Mouse (Mus musculus): ENCODE measurements at regions not wholly inside any gene's neighbourhood (a gene's known extent, or its start where the extent isn't known, plus 50 kb on each side); places are given as distances from the start of the nearest gene placed in this dataset.

DNA sequence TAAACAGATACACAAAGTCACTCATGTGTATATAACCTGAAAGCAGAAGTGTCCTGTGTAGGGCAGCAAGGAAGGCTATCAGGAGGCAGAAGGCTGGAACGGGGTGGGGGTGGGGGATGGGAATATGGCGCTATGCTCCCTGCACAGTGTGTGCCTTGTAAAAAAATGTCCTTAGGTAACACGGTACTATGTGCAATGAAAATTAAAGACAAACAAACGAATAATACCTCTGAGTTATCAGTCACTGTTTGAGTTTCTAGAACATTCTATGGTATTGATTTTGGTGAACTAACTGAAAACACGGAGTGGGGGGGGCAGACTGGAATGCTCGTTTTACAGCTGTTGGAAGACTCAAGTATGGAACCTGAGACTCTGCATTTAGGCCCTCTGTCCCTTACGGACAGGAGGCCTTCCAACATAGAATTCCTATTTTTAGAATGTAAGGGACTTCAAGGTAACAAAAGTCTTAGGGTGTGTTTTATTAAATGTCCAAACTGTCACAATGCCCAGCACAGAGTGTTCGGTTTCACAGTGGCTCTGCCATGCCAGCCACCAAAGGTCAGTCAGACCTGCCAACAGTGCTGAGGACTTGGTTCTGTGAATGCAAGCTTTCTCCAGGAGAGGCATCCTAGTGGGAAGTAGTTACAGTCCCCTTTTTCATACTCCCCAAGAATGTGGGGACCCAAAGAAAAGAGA lies 240.6 kb downstream of the Ano6 start:
- no peak overlapping the region for H3K9ac ChIP-seq (ENCODE audit: low read length)
- 88% methylated on average over 8 of the region's 8 CpGs for WGBS

DNA sequence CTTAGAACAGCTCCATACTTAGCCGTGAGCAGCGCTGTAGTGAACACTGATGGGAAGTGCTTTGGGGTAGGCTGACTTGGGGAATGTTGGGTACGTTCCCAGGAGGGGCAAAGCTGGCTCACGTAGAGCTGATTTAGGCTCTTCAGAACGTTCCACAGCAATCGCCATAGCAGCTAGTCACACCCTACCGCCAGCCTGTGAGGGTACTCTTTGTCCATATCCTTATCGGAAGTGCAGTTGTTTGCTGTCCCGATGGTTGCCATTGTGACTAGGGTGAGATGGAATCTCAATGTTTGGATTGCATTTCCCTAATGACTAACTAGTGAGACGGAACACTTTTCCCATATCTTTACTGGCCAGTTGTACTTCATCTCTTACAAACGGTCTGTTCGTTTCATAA lies 244.6 kb downstream of the Ano6 start:
- no peaks in the 10 kb centered on the region for H3K4me1 ChIP-seq (ENCODE audit: control insufficient read depth, insufficient read depth, low read length)
- ATAC-seq (no peak), DNase-seq (ENCODE audit: low spot score) (no peak)
- H3K36me3 ChIP-seq (ENCODE audit: control insufficient read depth, insufficient read depth, low read length) = no peaks in the 10 kb centered on the region
- no peaks in the 10 kb centered on the region for H3K9me3 ChIP-seq (replicated peaks; ENCODE audit: control insufficient read depth, low read length)
- no peaks in the 10 kb centered on the region for H3K27me3 ChIP-seq (replicated peaks; ENCODE audit: control insufficient read depth, insufficient read depth, low read length)
- no peak overlapping the region for H3K9ac ChIP-seq (ENCODE audit: low read length)
- no peak overlapping the region for H3K27ac ChIP-seq (ENCODE audit: low read depth, low read length)
- no peak overlapping the region for H3K4me2 ChIP-seq (ENCODE audit: low read length)
- 79% methylated on average over 12 of the region's 12 CpGs for WGBS
- H3K4me3 ChIP-seq (ENCODE audit: low read depth, low read length) = no peak overlapping the region

More for the DNA sequence above, 240.6 kb downstream of the Ano6 start:
- Histone ChIP-seq H3K27me3 (replicated peaks; ENCODE audit: control insufficient read depth, insufficient read depth, low read length) (no peaks in the 10 kb centered on the region), H3K4me1 (ENCODE audit: control insufficient read depth, insufficient read depth, low read length) (no peaks in the 10 kb centered on the region), H3K36me3 (ENCODE audit: control insufficient read depth, insufficient read depth, low read length) (no peaks in the 10 kb centered on the region), H3K4me2 (ENCODE audit: low read length) (no peak overlapping the region), H3K4me3 (ENCODE audit: low read depth, low read length) (no peak overlapping the region), H3K27ac (ENCODE audit: low read depth, low read length) (no peak overlapping the region), H3K9me3 (replicated peaks; ENCODE audit: control insufficient read depth, low read length) (no peaks in the 10 kb centered on the region)
- no peak for DNase-seq (ENCODE audit: low spot score)
- no peak for ATAC-seq

DNA sequence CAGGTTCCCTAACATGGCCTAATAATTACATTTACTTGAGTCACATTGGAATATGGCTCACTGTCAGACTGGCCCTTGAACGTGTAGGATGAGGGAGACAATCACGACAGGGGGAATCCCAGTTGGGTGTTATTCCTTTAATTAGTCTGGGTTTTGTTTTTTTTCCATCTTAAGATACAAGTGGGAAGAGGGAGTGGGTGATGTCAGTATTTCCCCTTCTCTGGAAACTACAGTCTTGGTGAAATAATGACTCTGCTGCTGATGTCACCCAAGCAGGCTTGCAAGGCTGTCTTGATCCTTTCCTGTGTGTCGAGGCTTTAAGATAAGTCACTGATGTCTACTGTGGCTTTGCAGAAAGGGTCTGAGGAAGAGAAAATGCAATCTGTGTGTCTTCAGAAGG lies 241.8 kb upstream of the Arid2 start:
- no peak overlapping the region for H3K4me2 ChIP-seq (ENCODE audit: low read length)

DNA sequence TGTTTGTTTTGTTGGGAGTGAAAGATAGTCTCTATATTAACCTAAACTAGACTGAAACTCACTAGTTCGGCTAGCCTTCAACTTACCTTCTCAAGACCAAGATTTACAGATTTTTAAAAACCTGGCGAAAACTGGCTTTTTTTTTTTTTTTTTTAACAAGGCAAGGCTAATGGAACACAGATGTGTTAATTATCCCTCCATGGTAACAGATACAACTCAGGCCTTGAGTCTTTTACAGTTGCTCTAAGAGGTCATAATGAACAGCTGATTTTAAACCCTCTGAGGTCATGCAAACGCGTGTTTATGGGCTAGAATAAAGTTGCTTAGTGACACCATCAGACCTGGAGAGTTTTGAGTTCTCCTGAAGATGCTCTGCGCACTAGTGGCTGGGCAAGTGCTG lies 240.7 kb upstream of the Arid2 start:
- H3K36me3 ChIP-seq (ENCODE audit: control insufficient read depth, insufficient read depth, low read length) = no peaks in the 10 kb centered on the region
- no peaks in the 10 kb centered on the region for H3K4me1 ChIP-seq (ENCODE audit: control insufficient read depth, insufficient read depth, low read length)
- no peak overlapping the region for H3K4me3 ChIP-seq (ENCODE audit: low read depth, low read length)
- DNase-seq (ENCODE audit: low spot score) (no peak), ATAC-seq (no peak)
- no peak overlapping the region for H3K9ac ChIP-seq (ENCODE audit: low read length)
- H3K4me2 ChIP-seq (ENCODE audit: low read length) = no peak overlapping the region
- 90% methylated on average over 5 of the region's 5 CpGs for WGBS
- no peak overlapping the region for H3K27ac ChIP-seq (ENCODE audit: low read depth, low read length)
- no peaks in the 10 kb centered on the region for H3K9me3 ChIP-seq (replicated peaks; ENCODE audit: control insufficient read depth, low read length)
- no peaks in the 10 kb centered on the region for H3K27me3 ChIP-seq (replicated peaks; ENCODE audit: control insufficient read depth, insufficient read depth, low read length)

More for the DNA sequence above, 241.8 kb upstream of the Arid2 start:
- H3K4me3 ChIP-seq (ENCODE audit: low read depth, low read length) = no peak overlapping the region
- ATAC-seq = no peak
- no peaks in the 10 kb centered on the region for H3K9me3 ChIP-seq (replicated peaks; ENCODE audit: control insufficient read depth, low read length)
- WGBS = 81% methylated on average over 3 of the region's 3 CpGs
- no peak for DNase-seq (ENCODE audit: low spot score)
- H3K27ac ChIP-seq (ENCODE audit: low read depth, low read length) = no peak overlapping the region
- H3K4me1 ChIP-seq (ENCODE audit: control insufficient read depth, insufficient read depth, low read length) = no peaks in the 10 kb centered on the region
- H3K27me3 ChIP-seq (replicated peaks; ENCODE audit: control insufficient read depth, insufficient read depth, low read length) = no peaks in the 10 kb centered on the region
- H3K9ac ChIP-seq (ENCODE audit: low read length) = no peak overlapping the region
- no peaks in the 10 kb centered on the region for H3K36me3 ChIP-seq (ENCODE audit: control insufficient read depth, insufficient read depth, low read length)

DNA sequence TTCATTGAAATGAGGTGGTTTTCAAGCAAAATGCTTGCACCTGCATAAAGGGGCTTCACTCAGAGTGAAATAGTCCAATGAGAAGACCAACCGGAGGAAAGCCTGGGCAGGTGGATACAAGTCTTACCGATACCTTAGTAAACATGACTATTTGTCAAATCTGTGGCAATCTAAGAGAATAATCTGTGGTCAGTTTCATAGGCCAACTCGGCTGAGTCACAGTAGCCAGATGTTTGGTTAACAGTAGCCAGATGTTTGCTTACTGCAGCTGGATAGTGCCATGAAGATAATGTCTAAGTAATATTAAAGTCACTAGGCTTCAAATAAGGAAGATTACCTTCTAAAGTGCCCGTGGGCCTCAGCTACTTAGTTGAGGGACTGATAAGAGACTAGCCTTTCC lies 236.9 kb upstream of the Arid2 start:
- Histone ChIP-seq H3K4me2 (ENCODE audit: low read length) (no peak overlapping the region), H3K9ac (ENCODE audit: low read length) (no peak overlapping the region), H3K36me3 (ENCODE audit: control insufficient read depth, insufficient read depth, low read length) (no peaks in the 10 kb centered on the region), H3K4me3 (ENCODE audit: low read depth, low read length) (no peak overlapping the region), H3K9me3 (replicated peaks; ENCODE audit: control insufficient read depth, low read length) (no peaks in the 10 kb centered on the region), H3K4me1 (ENCODE audit: control insufficient read depth, insufficient read depth, low read length) (no peaks in the 10 kb centered on the region), H3K27me3 (replicated peaks; ENCODE audit: control insufficient read depth, insufficient read depth, low read length) (no peaks in the 10 kb centered on the region), H3K27ac (ENCODE audit: low read depth, low read length) (no peak overlapping the region)
- WGBS = 90% methylated on average over 4 of the region's 4 CpGs
- ATAC-seq (no peak), DNase-seq (ENCODE audit: low spot score) (no peak)

DNA sequence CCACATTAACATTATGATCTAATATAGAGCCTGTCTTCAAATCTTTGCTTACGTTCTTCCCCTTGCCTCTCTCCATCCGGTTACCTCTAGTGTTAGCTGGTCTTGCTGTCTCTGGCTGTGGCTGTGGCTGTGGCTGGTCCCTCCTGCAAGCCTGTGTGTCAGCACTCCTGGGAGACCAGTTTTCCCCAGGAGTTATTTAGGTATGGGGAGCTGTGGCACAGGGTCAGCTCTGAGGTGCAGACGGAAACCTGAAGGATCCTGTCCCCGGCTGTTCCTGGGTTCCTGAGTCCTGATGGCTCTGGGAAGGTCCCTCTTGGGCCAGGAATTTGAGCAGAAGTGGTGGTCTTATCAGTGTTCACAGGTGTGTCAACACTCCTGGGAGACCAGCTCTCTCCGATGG lies 234.7 kb upstream of the Arid2 start:
- H3K4me2 ChIP-seq (ENCODE audit: low read length) = no peak overlapping the region
- H3K4me3 ChIP-seq (ENCODE audit: low read depth, low read length) = no peak overlapping the region
- no peaks in the 10 kb centered on the region for H3K9me3 ChIP-seq (replicated peaks; ENCODE audit: control insufficient read depth, low read length)
- no peaks in the 10 kb centered on the region for H3K36me3 ChIP-seq (ENCODE audit: control insufficient read depth, insufficient read depth, low read length)
- no peaks in the 10 kb centered on the region for H3K27me3 ChIP-seq (replicated peaks; ENCODE audit: control insufficient read depth, insufficient read depth, low read length)
- 96% methylated on average over 5 of the region's 5 CpGs for WGBS
- no peak overlapping the region for H3K27ac ChIP-seq (ENCODE audit: low read depth, low read length)
- ATAC-seq (no peak), DNase-seq (ENCODE audit: low spot score) (no peak)
- no peaks in the 10 kb centered on the region for H3K4me1 ChIP-seq (ENCODE audit: control insufficient read depth, insufficient read depth, low read length)
- H3K9ac ChIP-seq (ENCODE audit: low read length) = no peak overlapping the region

DNA sequence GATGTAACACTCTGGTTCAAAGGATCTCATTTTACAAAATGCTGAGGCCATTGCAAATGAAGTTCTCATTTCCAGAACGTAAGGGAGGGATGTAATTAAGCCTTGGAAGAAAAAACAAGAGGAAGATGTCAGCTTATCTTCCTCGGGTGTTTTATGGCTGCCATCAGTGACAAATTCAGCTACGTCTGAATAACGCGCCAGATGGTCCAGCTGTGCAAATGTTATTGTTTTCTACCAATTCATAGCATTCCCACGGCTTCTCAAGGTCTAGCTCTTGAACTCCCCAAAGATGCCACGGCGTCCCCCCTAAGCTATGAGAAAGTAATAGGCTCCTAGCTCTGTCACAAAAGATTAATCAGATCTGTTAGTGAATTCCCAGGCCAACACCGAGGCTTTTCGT lies 232.0 kb upstream of the Arid2 start:
- Histone ChIP-seq H3K4me1 (ENCODE audit: control insufficient read depth, insufficient read depth, low read length) (no peaks in the 10 kb centered on the region), H3K36me3 (ENCODE audit: control insufficient read depth, insufficient read depth, low read length) (no peaks in the 10 kb centered on the region), H3K27ac (ENCODE audit: low read depth, low read length) (no peak overlapping the region), H3K4me3 (ENCODE audit: low read depth, low read length) (no peak overlapping the region), H3K4me2 (ENCODE audit: low read length) (no peak overlapping the region), H3K27me3 (replicated peaks; ENCODE audit: control insufficient read depth, insufficient read depth, low read length) (no peaks in the 10 kb centered on the region), H3K9ac (ENCODE audit: low read length) (no peak overlapping the region), H3K9me3 (replicated peaks; ENCODE audit: control insufficient read depth, low read length) (no peaks in the 10 kb centered on the region)
- WGBS = 83% methylated on average over 10 of the region's 10 CpGs
- DNase-seq (ENCODE audit: low spot score) (no peak), ATAC-seq (no peak)

DNA sequence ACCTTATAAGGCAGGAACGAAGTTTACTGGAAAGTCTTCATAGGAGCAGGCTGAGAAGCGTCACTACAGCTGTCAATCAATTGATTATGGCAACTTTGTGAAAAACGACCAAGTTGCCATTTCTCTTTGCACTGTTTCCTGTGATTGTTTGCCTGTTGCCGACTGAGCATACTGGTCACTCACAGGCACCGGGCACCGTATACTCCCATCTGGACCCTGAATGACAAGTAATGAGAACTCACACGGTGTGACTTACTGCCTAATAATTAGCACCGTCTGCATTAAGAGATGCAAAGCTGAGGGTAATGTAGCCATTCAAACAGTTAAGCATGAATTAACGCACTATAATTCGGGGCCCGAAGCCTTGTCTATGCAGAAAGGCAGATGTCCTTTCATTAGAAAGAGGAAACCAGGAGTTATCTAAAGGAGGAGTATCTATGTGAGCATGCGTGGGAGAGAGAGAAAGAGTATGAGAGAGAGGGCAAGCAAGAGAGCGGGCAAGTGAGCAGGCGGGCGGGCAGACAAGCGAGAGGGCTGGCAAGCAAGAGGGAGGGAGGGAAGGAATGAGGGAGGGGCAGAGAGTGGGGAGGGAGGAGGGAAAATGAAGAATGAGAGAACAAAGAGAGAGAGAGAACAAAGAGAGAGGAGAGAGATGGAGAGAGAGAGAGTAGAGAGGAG lies 231.4 kb upstream of the Arid2 start:
- no peak for ATAC-seq
- no peak for DNase-seq (ENCODE audit: low spot score)
- Histone ChIP-seq H3K9me3 (replicated peaks; ENCODE audit: control insufficient read depth, low read length) (no peaks in the 10 kb centered on the region), H3K4me1 (ENCODE audit: control insufficient read depth, insufficient read depth, low read length) (no peaks in the 10 kb centered on the region), H3K4me3 (ENCODE audit: low read depth, low read length) (no peak overlapping the region), H3K36me3 (ENCODE audit: control insufficient read depth, insufficient read depth, low read length) (no peaks in the 10 kb centered on the region), H3K9ac (ENCODE audit: low read length) (no peak overlapping the region), H3K27ac (ENCODE audit: low read depth, low read length) (no peak overlapping the region), H3K4me2 (ENCODE audit: low read length) (no peak overlapping the region), H3K27me3 (replicated peaks; ENCODE audit: control insufficient read depth, insufficient read depth, low read length) (no peaks in the 10 kb centered on the region)
- WGBS = 58% methylated on average over 16 of the region's 16 CpGs

DNA sequence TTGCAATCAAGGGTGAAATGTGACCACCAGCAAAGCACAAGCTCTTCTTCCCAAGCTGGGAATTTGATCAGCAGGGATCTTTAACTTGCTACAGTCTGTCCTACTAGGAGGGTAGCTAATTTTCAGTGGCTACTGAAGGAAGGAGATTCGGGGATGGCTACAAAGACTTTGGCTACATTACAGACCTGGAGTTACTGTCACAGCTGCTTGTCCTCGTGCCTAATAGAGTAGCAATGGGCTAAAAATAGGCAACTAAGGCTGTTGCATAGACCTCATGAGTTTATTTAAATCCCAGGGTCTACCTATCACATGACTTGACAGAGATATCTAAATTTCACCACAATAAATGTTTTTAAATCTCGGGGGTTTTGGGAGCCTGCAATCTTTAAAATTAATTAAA lies 227.7 kb upstream of the Arid2 start:
- no peak for ATAC-seq
- H3K4me3 ChIP-seq (ENCODE audit: low read depth, low read length) = no peak overlapping the region
- WGBS = 85% methylated on average over 3 of the region's 3 CpGs

More for the DNA sequence above, 227.7 kb upstream of the Arid2 start:
- Histone ChIP-seq H3K4me1 (ENCODE audit: control insufficient read depth, insufficient read depth, low read length) (no peaks in the 10 kb centered on the region), H3K4me2 (ENCODE audit: low read length) (no peak overlapping the region), H3K9ac (ENCODE audit: low read length) (no peak overlapping the region), H3K36me3 (ENCODE audit: control insufficient read depth, insufficient read depth, low read length) (no peaks in the 10 kb centered on the region), H3K27me3 (replicated peaks; ENCODE audit: control insufficient read depth, insufficient read depth, low read length) (no peaks in the 10 kb centered on the region), H3K9me3 (replicated peaks; ENCODE audit: control insufficient read depth, low read length) (no peaks in the 10 kb centered on the region), H3K27ac (ENCODE audit: low read depth, low read length) (no peak overlapping the region)
- DNase-seq (ENCODE audit: low spot score) = no peak
